Mouse (Mus musculus) hindbrain, embryonic 10.5 days (tissue): ENCODE results near the gene Ptpn12. TPM values are rescaled to one million over a fixed set of nuclear protein-coding genes. Genes with fewer than 3 reads are reported as not detected.
A peak's percentile ranks its signal among the peaks of the same experiment; 100 is the strongest.
"Not testable (repeated sequence)": the region's sequence is repeated elsewhere in the genome, so short reads cannot be mapped to it uniquely, and the experiment has no call there.

ENCODE experiments used
- DNase-seq: peaks from one replicate; pipeline ENCODE4 v3.0.0-alpha.2; 2017; ENCODE audit warnings: low spot score
- H3K27ac ChIP-seq: fragments of 300-500 bp; sonication (generic); 2 replicates; pipeline ENCODE4 v1.5.1; 2016; ENCODE audit warnings: mild to moderate bottlenecking, moderate library complexity
- H3K27me3 ChIP-seq: fragments of 300-500 bp; sonication (generic); 2 replicates; pipeline ENCODE4 v1.6.1; 2016; ENCODE audit warnings: mild to moderate bottlenecking; ENCODE audit not compliant: poor library complexity, insufficient read depth, severe bottlenecking
- H3K36me3 ChIP-seq: fragments of 300-500 bp; sonication (generic); 2 replicates; pipeline ENCODE4 v1.6.1; 2016; ENCODE audit warnings: mild to moderate bottlenecking, moderate library complexity
- H3K4me1 ChIP-seq: fragments of 300-500 bp; sonication (generic); replicated peaks from 2 replicates; pipeline ENCODE4 v1.6.1; 2016; ENCODE audit warnings: mild to moderate bottlenecking
- H3K4me3 ChIP-seq: fragments of 300-500 bp; sonication (generic); 2 replicates; pipeline ENCODE4 v1.5.1; 2016; ENCODE audit warnings: mild to moderate bottlenecking, moderate library complexity
- H3K9me3 ChIP-seq: fragments of 300-500 bp; sonication (generic); 2 replicates; pipeline ENCODE4 v1.6.1; 2016; ENCODE audit warnings: mild to moderate bottlenecking, moderate library complexity
- WGBS: fragments of 180-500 bp; shearing (Covaris S2); methylation state at CpG from one replicate; pipeline ENCODE4 v1.1.7; 2016; 5-methylcytosine and 5-hydroxymethylcytosine counted together
- polyA plus RNA-seq: library from polyadenylated mRNA; unstranded; fragments of >200 nt; fragmentation: Nextera tagmentation; extraction: Ambion mirVana; gene quantifications from 2 replicates; pipeline ENCODE4 v1.2.1, GENCODE M21; 2016

Ptpn12 gene
- polyA plus RNA-seq, 1 experiment from 2014 or later: 22.2 TPM

DNA sequence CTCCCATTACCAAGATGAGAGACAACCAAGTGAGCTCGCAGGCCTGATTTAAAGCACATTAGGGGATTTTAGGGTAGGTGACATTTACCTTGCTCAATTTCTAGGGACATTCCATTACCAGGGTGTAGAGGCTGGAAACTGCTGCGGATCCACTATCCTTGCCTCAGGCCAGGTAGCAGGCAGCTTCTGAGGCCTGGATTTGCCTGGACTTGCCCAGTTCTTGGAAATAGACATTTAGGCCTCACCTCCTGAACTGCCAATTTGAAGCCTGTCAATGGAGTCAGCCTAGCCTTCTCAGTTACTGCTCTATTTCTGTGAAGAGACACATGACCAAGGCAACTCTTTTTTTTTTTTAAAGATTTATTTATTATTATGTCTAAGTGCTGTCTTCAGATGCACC, 94.8 kb downstream of the Ptpn12 start:
- no peak for DNase-seq
- no peak overlapping the region for H3K4me3 ChIP-seq
- no peaks in the 10 kb centered on the region for H3K27me3 ChIP-seq
- H3K36me3 ChIP-seq: peaks cover 12% of the 10 kb centered on the region
- peaks cover 10% of the 10 kb centered on the region; the same call in 1 of the 2 replicates for H3K9me3 ChIP-seq
- no peaks in the 10 kb centered on the region for H3K4me1 ChIP-seq
- H3K27ac ChIP-seq: no peak overlapping the region
- WGBS: 91% methylated on average over 2 of the region's 2 CpGs

DNA sequence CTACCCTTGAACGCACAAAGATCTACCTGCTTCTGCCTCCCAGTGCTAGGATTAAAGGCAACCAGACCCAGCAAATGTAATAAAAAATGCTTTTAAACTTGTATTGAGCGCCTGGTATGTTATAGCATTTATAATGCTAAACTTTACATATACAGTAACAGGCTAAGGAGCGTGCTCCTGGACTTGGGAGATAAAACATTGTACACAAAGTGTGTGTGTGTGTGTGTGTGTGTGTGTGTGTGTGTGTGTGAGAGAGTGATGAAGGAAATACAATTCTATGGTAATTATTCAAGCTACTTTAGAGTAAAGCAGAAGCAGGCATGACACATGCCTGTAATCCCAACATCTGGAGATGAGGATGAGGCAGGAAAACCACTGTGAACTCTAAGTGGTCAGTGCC, 99.4 kb downstream of the Ptpn12 start, which contains the start of gene Rsbn1l:
Gene Rsbn1l (minus strand): TSS at position 101 of the 400 bp plus-strand sequence.
- Histone ChIP-seq H3K4me1 (peaks cover 6% of the 10 kb centered on the region), H3K27me3 (no peaks in the 10 kb centered on the region), H3K4me3 (no peak within 1 kb of the TSS), H3K9me3 (peaks cover 10% of the 10 kb centered on the region; the same call in 1 of the 2 replicates), H3K27ac (no peak within 1 kb of the TSS), H3K36me3 (peaks cover 12% of the 10 kb centered on the region)
- WGBS: 94% methylated on average over 3 of the region's 3 CpGs
- DNase-seq: no peak

DNA sequence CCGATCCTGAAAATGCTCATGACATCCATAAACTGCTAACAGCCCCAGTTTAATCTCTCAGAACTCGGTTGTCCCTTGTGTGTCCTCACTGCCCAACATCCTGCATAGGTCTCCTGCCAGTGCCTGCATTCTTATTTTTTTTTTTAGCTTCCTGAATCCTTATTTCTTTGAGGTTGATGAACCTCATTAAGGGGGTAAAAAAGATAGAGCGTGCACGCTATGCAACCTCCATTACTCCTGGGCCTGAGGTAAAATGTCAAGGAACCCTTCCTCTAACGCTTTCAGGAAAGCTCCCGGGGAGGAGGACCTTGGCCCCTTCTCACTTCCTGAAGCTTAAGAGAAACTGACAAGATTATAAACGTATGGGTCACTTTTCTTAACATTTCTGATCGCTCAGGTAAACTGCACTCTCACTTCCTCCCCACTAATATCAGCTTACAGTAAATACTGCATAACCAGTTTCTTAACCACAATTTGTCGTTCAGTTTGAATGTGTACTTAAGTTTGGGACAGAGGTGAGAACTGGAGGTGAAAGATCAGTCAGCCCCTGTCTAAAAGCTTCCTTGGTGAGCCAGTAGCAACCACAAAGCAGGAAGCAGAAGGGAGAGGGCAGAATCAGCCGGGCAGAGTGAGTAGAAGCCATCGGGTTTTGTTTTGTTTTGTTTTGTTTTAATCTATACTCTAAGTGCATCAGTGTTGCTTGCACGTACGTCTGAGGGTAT, 100.4 kb downstream of the Ptpn12 start:
- Histone ChIP-seq H3K9me3 (peaks cover 10% of the 10 kb centered on the region; the same call in 1 of the 2 replicates), H3K4me1 (peaks cover 6% of the 10 kb centered on the region), H3K4me3 (no peak overlapping the region), H3K36me3 (peaks cover 12% of the 10 kb centered on the region), H3K27me3 (no peaks in the 10 kb centered on the region), H3K27ac (no peak overlapping the region)
- WGBS: 79% methylated on average over 13 of the region's 13 CpGs
- no peak for DNase-seq

DNA sequence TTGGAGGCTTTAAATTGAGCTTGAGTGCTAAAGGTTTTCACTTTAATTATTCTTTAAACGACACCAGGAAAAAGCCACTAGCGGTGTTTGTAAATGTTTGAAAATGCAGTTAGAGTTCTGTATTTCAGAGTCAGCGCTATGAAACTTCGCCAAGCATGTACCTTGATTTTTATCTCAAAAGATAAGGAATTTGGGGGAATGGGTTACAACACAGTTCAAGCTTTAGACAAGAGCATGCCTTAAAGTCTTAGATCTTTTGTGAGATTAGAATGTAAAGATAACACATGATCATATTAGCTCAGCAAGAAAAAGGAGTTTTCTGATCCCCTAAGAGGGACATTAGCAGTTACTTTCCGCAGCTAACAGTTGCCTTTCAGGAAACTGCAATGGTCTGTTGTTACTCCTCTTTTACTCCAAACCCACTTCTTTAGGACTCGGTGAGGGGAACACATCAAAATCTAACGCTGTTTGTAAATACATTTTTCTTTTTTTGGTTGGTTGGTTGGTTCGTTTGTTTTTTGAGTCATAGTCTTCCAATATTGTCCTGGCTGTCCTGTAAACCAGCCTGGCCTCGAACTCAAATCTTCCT, 103.3 kb downstream of the Ptpn12 start:
- Histone ChIP-seq H3K27ac (peak overlapping the region; percentile 96), H3K4me1 (peaks cover 18% of the 10 kb centered on the region), H3K27me3 (no peaks in the 10 kb centered on the region), H3K4me3 (peak overlapping the region; percentile 89), H3K36me3 (peaks cover 6% of the 10 kb centered on the region), H3K9me3 (peaks cover 6% of the 10 kb centered on the region; the same call in 1 of the 2 replicates)
- DNase-seq: no peak
- WGBS: 21% methylated on average over 9 of the region's 9 CpGs

- Histone ChIP-seq H3K4me3 (peak overlapping the region; percentile 89), H3K9me3 (peaks cover 3% of the 10 kb centered on the region; the same call in 1 of the 2 replicates), H3K27ac (peak overlapping the region; percentile 96), H3K36me3 (peaks cover 3% of the 10 kb centered on the region), H3K4me1 (peaks cover 18% of the 10 kb centered on the region), H3K27me3 (no peaks in the 10 kb centered on the region)
- peak; percentile 96 for DNase-seq
- under 1% methylated on average over 51 of the region's 51 CpGs for WGBS
Measured at GRCm38 (mm10) chr5:20951666-20952281, 103.9 kb downstream of the Ptpn12 start.

- H3K27me3 ChIP-seq: no peaks in the 10 kb centered on the region
- peaks cover 18% of the 10 kb centered on the region for H3K4me1 ChIP-seq
- no peak for DNase-seq
- H3K4me3 ChIP-seq: peak overlapping the region; percentile 89
- WGBS: under 1% methylated on average over 88 of the region's 88 CpGs
- H3K36me3 ChIP-seq: no peaks in the 10 kb centered on the region
- no peaks in the 10 kb centered on the region for H3K9me3 ChIP-seq
- H3K27ac ChIP-seq: peak overlapping the region; percentile 96
Measured at GRCm38 (mm10) chr5:20950855-20951650, 104.7 kb downstream of the Ptpn12 start.

- Histone ChIP-seq H3K4me3 (peak overlapping the region; percentile 89), H3K27ac (peak overlapping the region; percentile 96), H3K9me3 (no peaks in the 10 kb centered on the region), H3K27me3 (no peaks in the 10 kb centered on the region), H3K4me1 (peaks cover 18% of the 10 kb centered on the region), H3K36me3 (no peaks in the 10 kb centered on the region)
- WGBS: under 1% methylated on average over 9 of the region's 9 CpGs
- DNase-seq: no peak
Measured at GRCm38 (mm10) chr5:20950516-20950854, 105.2 kb downstream of the Ptpn12 start.

DNA sequence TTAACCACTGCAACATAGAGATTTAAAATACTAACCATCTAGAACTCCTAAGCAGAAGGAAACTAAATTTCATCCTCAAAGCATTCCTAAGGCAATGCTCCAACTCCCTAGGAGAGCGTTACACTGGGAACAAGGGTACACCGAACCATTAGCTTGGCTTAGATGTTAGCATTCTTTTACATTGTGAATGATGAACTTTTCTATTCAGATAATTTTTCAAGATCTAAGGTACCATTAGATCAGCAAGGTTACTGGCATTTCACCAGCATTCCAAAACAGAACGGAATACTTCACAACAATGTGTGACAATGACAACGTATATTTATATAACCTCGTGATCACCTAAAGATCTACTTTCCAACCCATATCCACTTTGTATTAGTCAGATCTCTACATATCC, 105.6 kb downstream of the Ptpn12 start:
- peak overlapping the region; percentile 89 for H3K4me3 ChIP-seq
- peaks cover 18% of the 10 kb centered on the region for H3K4me1 ChIP-seq
- peak overlapping the region; percentile 96 for H3K27ac ChIP-seq
- no peaks in the 10 kb centered on the region for H3K9me3 ChIP-seq
- no peaks in the 10 kb centered on the region for H3K36me3 ChIP-seq
- no peak for DNase-seq
- WGBS: 15% methylated on average over 5 of the region's 5 CpGs
- H3K27me3 ChIP-seq: no peaks in the 10 kb centered on the region

GRCm38 (mm10) chr5:20946906-20947305, 108.8 kb downstream of the Ptpn12 start:
- no peaks in the 10 kb centered on the region for H3K36me3 ChIP-seq
- H3K9me3 ChIP-seq: no peaks in the 10 kb centered on the region
- no peak overlapping the region for H3K27ac ChIP-seq
- H3K4me3 ChIP-seq: no peak overlapping the region
- DNase-seq: no peak
- H3K4me1 ChIP-seq: peaks cover 15% of the 10 kb centered on the region
- 81% methylated on average over 6 of the region's 6 CpGs for WGBS
- no peaks in the 10 kb centered on the region for H3K27me3 ChIP-seq

DNA sequence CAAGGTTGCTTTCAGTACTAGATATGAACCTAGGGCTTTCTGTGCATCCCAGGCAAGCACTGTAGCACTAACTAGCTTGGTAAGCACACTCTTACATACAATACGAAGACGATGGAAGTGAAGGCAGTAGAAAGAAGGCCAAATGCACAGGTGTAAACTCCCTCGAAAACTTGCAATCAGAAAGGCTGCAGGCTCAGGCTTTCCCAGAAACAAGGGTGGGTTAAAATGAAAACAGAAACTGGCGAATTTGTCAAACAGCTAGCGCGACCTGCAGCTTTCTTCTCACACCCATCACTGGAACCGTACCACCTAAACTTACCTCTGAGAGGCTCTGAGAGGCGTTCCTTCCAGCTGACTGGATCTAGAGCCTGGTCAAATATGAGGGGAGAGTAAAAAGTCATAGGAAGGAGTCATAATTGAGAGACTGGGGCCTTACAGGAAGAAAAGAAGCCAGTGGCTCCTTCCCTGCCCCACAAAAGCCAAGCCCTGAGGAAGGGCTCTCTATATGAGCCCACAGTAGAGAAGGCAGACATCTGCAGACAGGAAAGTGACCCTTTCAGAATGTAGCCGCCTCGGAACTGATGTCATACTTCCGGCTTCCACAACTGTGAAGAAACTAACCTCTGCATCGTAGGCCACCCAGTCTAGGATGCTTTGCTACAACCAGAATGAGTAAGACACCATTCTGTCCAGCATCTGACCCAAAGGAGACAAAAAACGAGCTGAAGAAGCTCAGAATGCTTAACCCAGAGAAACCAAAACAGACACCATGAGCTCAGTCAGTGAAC, 110.6 kb downstream of the Ptpn12 start:
- DNase-seq: no peak
- peaks cover 18% of the 10 kb centered on the region for H3K4me1 ChIP-seq
- H3K9me3 ChIP-seq: no peaks in the 10 kb centered on the region
- H3K4me3 ChIP-seq: no peak overlapping the region
- WGBS: 83% methylated on average over 13 of the region's 13 CpGs
- peak overlapping the region; percentile 45; the same call in 1 of the 2 replicates for H3K27ac ChIP-seq
- peaks cover 6% of the 10 kb centered on the region for H3K36me3 ChIP-seq
- no peaks in the 10 kb centered on the region for H3K27me3 ChIP-seq

GRCm38 (mm10) chr5:20943791-20944190, 111.9 kb downstream of the Ptpn12 start:
- H3K4me3 ChIP-seq, H3K36me3 ChIP-seq, H3K9me3 ChIP-seq, H3K27me3 ChIP-seq, DNase-seq, H3K27ac ChIP-seq: not testable (repeated sequence)
- H3K4me1 ChIP-seq: peaks cover 14% of the 10 kb centered on the region
- WGBS: 83% methylated on average over 4 of the region's 4 CpGs

- 88% methylated on average over 3 of the region's 3 CpGs for WGBS
- no peak for DNase-seq
- Histone ChIP-seq H3K9me3 (no peaks in the 10 kb centered on the region), H3K27ac (no peak overlapping the region), H3K4me1 (peaks cover 17% of the 10 kb centered on the region), H3K27me3 (no peaks in the 10 kb centered on the region), H3K4me3 (no peak overlapping the region), H3K36me3 (peaks cover 6% of the 10 kb centered on the region)
Measured at GRCm38 (mm10) chr5:20942523-20942922, 113.2 kb downstream of the Ptpn12 start.
